Mouse (Mus musculus) hematopoietic multipotent progenitor cell, adult 10-12 weeks (in vitro differentiated cells): ENCODE results near the gene Snca. TPM values are rescaled to one million over a fixed set of nuclear protein-coding genes. Genes with fewer than 3 reads are reported as not detected.

Source experiments
- polyA plus RNA-seq: library from polyadenylated mRNA; stranded (reverse); fragments of >175 nt; gene quantifications from 2 replicates; pipeline ENCODE4 v1.2.3, GENCODE M21; 2012; ENCODE audit warnings: low replicate concordance

The Snca gene
- 5.0 and 34.9 TPM in 2 replicates for polyA plus RNA-seq

GRCm38 (mm10) chr6:60829282-60829891 lies at the start of gene Snca:
Gene Snca, minus strand, starts transcription at chr6:60829855.

Other genes starting within 250 kb of the Snca start
- 0.06 and 0.09 TPM in 2 replicates for gene Mmrn1, start 95.1 kb upstream of the Snca start, polyA plus RNA-seq